Mouse (Mus musculus): ENCODE measurements around the gene Ralbp1. TPM values are rescaled to one million over a fixed set of nuclear protein-coding genes. Genes with fewer than 3 reads are reported as not detected.

Gene Ralbp1
- total RNA-seq, 2 experiments from 2014 or later: 26.1 to 27.3 TPM

DNA sequence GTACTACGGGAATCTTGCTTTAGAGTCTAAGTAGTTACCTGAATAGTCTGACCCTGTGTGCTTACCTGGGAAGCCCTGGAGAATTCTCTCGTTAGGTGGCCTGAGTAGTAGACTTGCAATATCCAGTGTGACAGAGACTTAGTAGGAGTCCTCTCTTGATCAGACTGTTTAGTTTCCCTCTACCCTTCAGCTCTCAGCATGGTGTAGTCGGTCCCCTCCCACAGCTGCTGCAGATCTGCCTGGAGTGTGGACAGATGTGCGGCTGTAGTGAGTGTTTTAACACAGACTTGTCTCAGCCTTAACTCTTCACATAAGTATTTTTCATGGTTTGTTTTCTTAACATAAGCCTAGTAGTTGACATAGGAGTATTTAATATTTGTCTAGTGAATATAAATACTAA, 83.6 kb downstream of the Ralbp1 start:
- DNase-seq (ENCODE audit: low spot score): no peak

- no peak for DNase-seq (ENCODE audit: low spot score)
These were observed 85.1 kb downstream of the Ralbp1 start for GRCm38 (mm10) chr17:65800451-65800850.

- DNase-seq (ENCODE audit: low spot score): no peak
These were observed 86.2 kb downstream of the Ralbp1 start for GRCm38 (mm10) chr17:65799353-65799752.

- DNase-seq (ENCODE audit: low spot score): no peak
These were observed 87.2 kb downstream of the Ralbp1 start for GRCm38 (mm10) chr17:65798446-65798845.

Other genes with a start within 250 kb of the Ralbp1 start
- not detected for gene Txndc2, start 243.6 kb downstream of the Ralbp1 start, total RNA-seq (2021)
- 1 to 10 TPM; 4.6 to 5.1 TPM for gene Rab31, start 113.0 kb downstream of the Ralbp1 start, total RNA-seq (2021)
- 10 to 100 TPM; 20.7 to 22.6 TPM for gene Ppp4r1, start 103.2 kb downstream of the Ralbp1 start, total RNA-seq (2021)
- 10 to 100 TPM; 30.8 to 39.4 TPM for gene Twsg1, start 65.4 kb upstream of the Ralbp1 start, total RNA-seq (2021)
- gene Ankrd12, start 191.3 kb upstream of the Ralbp1 start, total RNA-seq (2021): 10 to 100 TPM; 16.3 to 19.6 TPM
- gene Ndufv2, start 215.8 kb upstream of the Ralbp1 start, total RNA-seq (2021): 100 to 1,000 TPM; 702 to 718 TPM
- gene Washc1, start 225.7 kb upstream of the Ralbp1 start, total RNA-seq (2021): 10 to 100 TPM; 15.0 to 16.6 TPM
- 1 to 10 TPM in 1 of 2 experiments, under 1 TPM in 1; 0.75 to 1.2 TPM for gene Ddx11, start 237.7 kb upstream of the Ralbp1 start, total RNA-seq (2021)